Mouse (Mus musculus) MEL-GATA-1-ER (cell line): ENCODE results near the gene Rabgef1.

Experiments used
- DNase-seq: peaks from one replicate; pipeline ENCODE4 v3.0.0-alpha.2; 2012; ENCODE audit warnings: low read depth; ENCODE audit errors: extremely low read depth

Gene Rabgef1

DNA sequence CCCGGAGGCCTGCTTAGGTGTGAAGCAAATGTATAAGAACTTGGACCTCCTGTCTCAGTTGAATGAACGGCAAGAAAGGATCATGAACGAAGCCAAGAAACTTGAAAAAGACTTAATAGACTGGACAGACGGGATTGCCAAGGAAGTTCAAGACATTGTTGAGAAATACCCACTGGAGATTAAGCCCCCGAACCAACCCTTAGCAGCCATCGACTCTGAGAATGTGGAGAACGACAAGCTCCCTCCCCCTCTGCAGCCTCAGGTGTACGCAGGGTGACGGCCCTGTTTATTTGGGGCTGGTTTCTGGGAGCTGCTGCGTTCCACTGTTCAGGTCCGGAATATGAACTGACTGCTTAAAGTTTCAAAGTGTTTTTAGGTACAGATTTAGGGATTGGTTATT lies 41.4 kb downstream of the Rabgef1 start:
- DNase-seq, result no peak

DNA sequence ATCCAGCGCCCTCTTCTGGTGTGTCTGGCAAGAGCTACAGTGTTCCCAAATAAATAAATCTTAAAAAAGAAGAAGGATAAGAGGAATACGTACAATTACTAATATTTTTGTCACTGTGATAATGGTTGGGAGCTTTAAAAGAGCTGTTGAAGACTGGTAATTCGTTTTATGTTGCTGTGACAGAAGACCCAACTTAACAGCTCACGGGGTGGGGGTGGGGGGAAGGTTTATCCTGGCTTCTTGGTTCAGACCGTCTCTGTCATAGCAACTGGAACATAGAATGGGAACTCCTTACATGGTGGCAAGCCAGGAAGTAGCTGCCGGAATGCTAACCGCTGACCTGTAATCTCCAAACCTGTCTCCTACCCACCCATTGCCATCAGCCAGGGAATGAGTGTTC lies 45.2 kb downstream of the Rabgef1 start, which contains the start of gene Tmem248:
Gene Tmem248 (plus strand): TSS at position 301 of the 400 bp plus-strand sequence.
- DNase-seq, result no peak

DNA sequence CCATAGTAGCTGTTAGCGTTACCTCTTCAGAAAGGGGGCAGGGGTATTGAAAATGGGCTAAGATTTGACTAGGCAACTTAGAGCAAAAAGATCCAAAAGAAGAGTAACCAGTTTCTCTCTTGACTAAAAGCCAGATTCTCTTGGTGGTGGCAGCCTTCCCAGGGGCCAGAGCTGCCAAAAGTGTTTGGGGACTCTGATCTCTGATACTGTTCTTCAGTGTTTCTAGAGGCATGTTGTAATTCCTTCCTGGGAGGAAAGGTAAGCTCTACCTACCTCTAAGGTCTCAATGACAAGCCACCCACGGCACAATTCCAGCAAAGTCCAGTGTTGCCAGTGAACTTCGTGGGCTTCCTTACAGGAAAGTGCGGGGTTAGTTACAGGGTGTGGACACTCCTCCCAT lies 45.8 kb downstream of the Rabgef1 start:
- DNase-seq, result no peak

DNA sequence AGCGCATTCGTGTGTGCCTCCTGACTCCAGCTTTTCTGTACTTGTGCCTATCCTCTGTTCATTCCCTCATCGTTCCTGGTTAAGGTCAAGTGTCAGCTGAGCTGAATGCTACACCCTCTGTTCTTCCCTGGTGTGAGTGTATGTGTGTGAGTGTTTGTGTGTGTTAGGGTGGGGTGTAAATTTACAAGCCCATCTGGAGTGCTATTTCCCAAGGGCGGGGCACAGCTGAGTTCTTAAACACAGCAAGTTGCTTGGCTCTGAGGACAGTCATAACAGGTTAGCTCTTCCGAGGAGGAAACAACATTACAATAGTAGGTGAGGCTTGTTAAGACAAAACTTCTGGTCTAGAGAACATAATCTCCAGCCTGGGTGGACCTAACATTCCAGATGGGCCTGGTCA lies 46.7 kb downstream of the Rabgef1 start:
- no peak for DNase-seq

DNA sequence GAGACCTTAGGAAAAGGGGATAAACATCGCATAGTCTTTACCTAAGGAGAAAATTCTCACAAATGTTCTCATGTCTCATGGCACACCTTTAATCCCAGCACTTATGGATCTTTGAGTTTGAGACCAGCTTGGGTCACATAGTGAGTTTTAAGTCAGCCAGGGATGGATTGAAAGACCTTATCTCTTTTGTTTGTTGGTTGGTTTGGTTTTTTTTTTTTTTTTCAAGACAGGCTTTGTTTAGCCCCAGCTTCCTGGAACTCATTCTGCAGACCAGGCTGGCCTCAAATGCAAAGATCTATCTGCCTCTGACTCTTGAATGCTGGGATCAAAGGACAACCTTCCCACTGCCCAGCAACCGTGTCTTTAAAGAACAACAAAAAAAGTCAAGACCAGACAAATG lies 49.7 kb downstream of the Rabgef1 start:
- no peak for DNase-seq

DNA sequence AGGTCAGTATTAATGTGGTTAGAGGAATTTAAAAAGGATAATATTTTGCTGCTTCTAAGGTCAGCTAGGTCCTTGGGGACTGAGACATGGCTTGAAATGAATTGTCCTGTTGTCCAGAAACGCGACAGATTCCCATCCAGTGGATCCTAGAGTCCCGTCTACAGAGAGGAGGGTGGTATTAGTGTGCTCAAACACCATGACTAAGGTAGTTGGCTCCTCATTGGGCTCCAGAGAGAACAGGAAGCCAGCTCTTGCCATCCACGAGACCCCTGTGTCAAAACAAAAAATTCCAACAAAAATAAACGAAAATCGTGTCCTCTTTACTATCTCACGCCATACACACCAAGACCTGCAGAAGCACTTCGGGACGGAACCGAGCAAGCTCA lies 50.2 kb downstream of the Rabgef1 start:
- DNase-seq, result peak; percentile 33

DNA sequence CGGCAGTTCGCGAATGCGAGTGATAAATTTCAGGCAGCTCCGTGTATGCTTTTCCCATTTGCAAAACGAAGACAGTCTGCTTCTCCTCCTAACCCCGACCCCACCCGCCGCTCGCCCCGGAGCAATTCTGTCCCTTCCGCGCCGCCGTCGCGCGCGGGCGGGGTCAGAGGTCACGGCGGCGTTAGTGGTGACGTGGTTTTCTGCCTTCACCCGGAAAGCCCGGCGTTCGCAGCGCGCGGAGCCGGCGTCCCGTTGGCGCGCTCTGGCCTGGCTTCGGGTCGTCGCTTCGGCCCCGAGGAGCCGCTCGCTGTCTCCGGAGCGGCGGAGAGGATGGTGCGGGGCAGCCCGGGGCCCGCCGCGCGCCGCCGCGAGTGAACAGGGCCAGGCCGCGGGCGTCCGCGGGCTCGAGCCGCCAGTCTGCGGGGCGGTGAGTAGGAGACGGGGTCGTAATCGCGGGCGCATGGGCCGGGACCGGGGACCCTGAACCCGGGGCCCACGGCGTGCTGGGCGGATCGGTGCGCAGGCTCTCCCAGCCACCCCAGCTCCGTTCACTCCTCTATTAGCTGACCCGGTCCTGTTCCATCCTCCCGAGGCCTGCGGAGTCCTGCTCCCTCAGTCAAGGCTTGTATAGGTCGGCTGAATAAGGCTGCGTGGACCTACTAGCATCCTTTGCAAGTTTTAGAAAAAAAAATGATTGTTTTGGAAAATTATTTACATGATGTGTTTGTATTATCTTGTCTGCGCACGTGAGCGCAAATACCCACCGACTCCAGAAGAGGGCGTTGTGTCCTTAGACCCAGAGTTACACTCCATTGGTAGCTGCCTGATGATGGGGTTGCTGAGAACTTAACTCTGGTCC lies 50.8 kb downstream of the Rabgef1 start:
- peak; percentile 72 for DNase-seq

DNA sequence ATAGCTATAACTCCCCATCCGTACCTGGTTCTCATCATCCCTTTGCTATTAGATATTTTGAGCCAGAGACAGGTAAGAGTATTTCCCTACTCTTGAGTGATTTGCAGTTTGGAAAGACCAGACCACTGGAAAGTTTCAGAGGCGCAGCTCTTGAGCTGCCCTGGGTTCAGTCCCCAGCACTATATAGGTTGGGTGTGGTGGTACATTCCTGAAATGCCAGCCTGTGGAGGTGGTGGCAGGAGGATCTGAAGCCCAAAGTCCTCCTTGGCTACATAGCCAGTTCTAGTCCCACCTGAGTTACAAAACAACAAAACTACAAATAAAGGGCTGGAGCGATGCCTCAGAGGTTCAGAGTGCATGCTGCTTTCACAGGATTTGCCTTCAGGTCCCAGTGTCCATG lies 55.2 kb downstream of the Rabgef1 start:
- DNase-seq, result no peak

DNA sequence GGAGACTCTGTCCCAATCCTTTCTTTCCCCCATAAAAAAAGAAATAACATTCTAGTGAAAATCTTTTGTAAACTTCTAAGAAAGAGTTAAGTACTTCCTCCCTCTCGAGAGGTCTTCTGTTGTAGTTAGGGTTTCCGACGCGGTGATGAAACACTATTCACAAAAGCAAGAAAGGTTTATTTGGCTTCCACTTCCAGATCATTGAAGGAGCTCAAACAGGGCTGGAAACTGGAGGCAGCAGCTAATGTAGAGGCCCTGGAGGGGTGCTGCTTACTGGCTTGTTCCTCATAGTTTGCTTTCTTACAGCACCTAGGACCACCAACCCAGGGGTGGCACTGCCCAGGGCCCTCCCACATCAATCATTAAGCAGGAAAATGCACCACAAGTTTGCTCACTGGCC lies 56.5 kb downstream of the Rabgef1 start:
- DNase-seq, result no peak

DNA sequence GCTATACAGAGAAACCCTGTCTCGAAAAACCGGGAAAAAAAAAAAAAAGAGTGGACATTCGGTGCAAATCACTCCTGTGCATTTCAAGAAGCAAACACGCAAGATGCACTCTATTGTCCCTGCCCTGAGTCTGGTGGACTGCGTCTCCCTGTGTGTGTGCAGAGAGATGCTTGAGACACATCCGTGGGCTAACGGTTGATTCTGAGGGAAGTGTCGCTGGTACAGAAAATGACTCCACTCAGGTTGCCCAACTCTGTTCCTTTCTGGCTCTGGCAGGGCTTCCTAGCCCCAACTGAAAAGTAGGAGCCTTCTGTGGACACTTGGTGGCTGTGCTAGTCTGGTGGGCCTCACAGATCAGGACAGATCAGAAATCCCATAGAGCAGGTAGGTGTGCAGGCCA lies 64.7 kb downstream of the Rabgef1 start:
- DNase-seq, result no peak

DNA sequence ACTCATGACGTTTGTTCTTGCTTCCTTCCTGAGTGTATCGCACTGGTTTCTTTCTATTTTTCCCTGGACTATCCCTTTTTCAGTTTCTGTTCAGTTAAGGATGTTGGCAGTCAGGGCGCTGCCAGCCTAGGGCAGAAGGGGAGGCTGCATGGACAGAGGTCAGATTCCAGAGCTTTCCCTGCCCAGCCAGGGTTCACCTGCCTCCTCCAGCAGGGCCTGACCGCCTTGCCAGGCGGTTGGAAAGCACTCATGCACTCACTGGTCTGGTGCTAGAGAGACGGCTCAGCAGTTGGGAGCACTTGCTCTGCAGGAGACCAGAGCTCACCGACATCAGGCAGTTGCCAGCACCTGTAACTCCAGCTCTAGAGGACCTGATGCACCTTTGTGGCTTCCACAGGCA lies 67.6 kb downstream of the Rabgef1 start:
- no peak for DNase-seq

DNA sequence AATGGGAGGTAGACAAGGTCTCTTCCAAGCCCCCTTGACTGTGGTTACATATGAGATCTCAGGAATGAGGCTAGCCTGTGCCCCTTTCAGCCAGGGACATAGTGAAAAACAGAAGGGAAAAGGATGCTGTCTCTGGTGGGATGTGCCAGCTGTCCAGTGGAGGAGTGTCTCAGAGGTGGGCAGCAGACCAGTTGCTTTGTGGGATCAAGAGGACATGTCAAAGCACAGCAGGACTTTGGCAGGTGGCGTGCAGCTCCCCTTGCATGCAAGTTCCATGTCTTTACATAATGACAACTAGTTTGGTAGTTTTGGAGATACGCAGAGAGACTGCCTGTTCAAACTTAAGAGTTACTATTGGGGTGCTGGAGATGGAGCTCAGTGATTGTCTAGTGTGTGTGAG lies 68.3 kb downstream of the Rabgef1 start:
- DNase-seq, result no peak

DNA sequence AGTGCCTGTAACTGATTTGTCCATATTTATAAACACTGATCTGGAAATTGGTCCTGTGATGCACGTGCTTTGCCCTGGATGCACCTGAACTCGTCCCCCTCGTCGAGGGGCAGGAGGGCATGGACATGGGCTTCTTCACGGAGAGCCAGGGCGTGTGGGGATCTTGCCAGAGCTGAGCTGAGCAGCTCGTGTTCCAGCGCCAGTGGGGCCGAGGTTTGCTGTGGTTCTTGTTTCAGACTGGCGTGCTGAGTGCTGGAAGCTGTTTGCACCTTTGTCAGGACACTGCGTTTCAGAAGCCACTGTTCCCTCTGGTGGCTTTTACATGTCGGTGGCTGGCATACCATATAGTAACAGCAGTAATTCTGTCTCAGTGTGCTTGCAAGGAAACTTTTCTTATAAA lies 69.8 kb downstream of the Rabgef1 start:
- no peak for DNase-seq

DNA sequence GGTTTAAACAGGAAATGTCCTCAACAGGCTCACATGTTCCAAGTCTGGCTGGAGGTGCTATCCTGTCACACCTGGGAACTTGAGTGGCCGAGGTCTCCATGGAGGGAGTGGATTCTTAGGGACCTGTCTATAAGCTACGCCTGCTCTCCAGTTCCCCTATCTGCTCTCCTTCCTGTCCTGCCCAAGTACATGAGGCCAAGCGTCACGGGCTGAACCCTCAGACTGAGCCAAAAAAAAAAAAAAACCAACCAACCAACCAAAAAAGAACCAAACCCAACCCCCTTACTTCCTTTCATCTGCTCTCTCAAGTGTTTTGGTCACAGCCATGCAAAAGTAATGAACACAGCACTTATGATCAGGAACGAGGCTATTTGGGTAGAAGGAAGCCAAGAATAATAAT lies 76.2 kb downstream of the Rabgef1 start:
- DNase-seq, result no peak

DNA sequence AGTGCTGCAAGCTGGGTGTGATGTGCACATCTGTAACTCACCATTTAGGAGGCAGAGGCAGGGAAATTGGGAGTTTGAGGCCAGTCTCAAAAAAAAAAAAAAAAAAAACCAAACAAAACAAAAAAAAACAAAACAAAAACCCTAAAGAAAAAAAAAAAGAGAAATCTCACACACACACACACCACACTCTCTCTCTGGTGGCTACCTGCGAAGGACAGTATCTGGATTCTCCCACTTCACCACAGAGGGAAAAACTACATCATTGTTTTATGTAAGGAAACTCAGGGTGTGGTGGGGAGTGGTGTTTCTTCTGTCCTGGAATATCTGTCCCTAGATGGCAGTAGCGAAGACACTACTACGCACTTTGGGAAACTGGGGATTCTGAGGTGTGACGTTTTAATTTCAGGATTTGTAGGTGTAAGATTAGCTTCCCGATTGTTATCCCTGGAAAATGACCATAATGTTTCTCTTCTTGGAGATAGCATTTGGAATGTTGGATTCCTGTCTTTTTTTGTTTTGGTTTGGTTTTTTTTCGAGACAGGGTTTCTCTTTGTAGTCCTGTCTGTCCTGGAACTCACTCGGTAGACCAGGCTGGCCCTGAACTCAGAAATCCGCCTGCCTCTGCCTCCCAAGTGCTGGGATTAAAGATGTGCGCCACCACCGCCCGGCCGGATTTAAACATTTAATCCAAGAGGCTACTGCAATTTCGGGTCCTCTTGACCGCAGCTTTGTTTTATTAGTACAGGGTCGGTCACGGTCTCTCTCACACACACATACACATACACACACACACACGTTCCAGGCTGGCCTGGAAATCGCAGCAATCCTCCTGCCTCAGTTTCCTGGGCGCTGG lies 82.8 kb downstream of the Rabgef1 start:
- peak; percentile 26 for DNase-seq

DNA sequence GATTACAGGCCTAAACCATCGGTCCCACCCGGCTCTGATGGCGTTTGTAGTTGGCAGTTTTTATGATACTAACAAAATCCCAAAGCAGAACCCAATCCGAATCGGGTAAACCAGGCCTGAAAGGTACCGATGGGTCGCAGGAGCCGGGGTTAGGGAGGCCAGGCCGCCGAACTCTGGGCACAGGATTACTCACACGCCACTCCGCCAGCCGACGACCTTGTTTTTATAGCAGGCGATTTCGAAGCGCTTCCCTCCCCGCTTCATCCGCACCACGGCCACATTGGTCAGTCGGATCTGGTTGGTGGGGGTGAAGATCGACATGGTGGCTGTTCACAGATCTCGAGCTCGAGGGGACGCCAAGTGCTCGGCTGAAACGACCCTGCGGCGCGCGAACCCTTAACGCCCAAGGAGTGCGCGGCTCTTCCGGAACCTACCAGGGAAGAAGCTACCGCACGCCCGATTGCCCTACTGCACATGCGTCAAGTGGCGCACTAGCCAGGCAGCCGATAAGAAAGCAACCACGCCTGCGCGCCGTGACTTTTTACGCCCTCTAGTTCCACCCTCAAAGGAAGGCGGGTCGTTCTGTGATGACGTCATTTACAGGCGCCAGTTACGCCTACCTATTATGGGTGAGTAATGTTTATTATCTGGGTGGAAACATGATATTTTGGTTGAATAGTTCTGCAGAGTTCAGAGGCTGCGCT lies 83.6 kb downstream of the Rabgef1 start, which contains the start of the genes Sbds and Tyw1:
Gene Sbds (minus strand): TSS at position 514 of the 704 bp plus-strand sequence.
Gene Tyw1 (plus strand): TSS at position 603 of the 704 bp plus-strand sequence.
- DNase-seq, result peak; percentile 97

DNA sequence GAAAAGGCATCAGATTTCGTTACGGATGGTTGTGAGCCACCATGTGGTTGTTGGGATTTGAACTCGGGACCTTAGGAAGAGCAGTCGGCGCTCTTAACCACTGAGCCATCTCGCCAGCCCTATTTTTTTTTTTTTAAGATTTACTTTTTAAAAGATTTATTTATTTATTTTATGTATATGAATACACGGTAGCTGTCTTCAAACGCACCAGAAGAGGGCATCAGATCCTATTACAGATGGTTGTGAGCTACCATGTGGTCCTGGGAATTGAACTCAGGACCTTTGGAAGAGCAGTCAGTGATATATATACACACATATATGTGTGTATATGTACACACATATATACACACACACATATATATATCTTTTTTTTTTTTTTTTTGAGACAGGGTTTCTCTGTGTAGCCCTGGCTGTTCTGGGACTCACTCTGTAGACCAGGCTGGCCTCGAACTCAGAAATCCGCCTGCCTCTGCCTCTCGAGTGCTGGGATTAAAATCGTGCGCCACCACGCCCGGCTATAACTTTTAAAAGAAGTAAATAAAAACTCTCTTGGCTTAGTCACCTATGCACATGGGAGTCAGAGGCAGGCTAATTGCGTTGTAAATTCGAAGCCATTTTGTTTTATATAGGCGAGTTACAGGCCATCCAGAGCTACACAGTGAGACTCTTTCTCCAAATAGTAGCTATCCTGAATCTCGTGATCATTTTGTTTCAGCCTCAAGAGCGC lies 84.4 kb downstream of the Rabgef1 start:
- DNase-seq, result peak; percentile 31

DNA sequence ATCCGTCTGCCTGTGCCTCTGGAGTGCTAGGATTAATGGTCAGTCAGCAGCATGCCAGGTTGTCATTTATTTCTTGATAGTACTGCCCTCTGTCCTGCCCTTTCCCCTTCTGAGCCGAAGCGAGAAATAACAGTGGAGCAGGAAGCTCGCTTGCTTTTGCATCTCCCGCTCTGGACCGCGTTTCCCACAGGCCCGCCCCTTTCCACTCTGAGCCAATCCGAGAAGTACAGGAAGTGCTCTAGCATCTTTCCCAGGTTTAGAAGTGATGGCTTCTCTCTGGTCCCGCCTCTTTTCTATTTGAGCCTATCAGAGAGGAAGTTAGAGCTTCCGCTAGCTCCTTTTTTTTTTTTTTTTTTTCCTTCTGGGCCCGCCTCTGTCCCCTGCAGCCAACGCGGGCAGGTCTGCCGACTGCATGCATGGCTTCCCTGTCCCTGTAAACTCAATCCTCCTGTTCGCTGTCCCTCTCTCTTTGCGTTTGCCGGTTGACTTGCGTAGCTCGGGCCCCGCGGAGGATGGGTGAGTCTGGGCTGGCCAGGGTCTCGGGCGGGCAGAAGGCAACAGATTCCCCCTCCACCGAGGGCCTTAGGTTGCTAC lies 85.2 kb downstream of the Rabgef1 start:
- peak; percentile 98 for DNase-seq

DNA sequence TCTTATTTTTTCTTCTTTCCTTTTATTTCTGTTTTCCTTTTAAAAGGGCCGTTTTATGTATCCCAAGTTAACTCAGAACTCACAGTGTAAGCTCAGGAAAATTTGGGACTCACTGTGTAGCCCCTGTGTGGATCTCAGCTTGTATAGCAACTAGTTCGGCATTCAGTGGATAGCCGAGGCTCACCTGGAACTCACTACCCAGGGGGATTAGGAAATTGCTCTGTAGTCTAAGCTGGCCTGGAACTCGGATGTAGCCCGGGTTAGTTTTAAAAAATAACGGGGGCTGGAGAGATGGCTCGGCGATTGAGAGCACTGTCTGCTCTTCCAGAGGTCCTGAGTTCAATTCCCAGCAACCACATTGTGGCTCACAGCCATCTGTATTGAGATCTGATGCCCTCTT lies 85.7 kb downstream of the Rabgef1 start:
- DNase-seq, result peak; percentile 26

DNA sequence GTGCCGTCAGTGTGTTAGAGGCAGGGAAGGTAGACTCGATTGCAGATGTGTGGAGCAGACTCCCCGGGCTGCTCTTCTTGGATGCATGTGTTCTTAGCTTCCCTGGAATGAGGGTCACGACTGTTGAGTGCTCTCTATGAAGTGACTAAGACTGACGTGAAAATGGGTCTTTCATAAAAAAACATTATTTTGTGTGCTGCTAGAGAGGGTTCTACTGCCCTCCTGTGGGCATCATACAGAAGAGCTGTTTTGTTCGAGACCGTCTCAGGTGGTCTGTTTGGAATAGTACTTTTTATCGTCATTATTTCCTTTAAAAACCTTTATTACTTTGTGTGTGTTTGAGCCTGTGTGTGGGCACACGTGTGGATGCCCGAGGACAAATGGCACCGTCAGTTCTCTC lies 91.9 kb downstream of the Rabgef1 start:
- DNase-seq, result no peak
